Mouse (Mus musculus): Measurements from ENCODE around the gene Sdccag8. TPM values are rescaled to one million over a fixed set of nuclear protein-coding genes. Genes with fewer than 3 reads are reported as not detected.

Gene Sdccag8
- polyA plus RNA-seq, 1 experiment from 2014 or later: 10.4 TPM

GRCm38 (mm10) chr1:177015917-177016316 lies 201.5 kb downstream of the Sdccag8 start:
- peaks cover 32% of the 10 kb centered on the region for H3K4me1 ChIP-seq
- H3K27ac ChIP-seq: no peak overlapping the region
- no peaks in the 10 kb centered on the region for H3K9me3 ChIP-seq
- 69% methylated on average over 3 of the region's 3 CpGs for WGBS
- no peak overlapping the region for H3K4me3 ChIP-seq
- H3K27me3 ChIP-seq (ENCODE audit: insufficient read depth, poor library complexity, severe bottlenecking): no peaks in the 10 kb centered on the region
- no peaks in the 10 kb centered on the region for H3K36me3 ChIP-seq
- DNase-seq (ENCODE audit: low spot score): no peak

- 93% methylated on average over 2 of the region's 2 CpGs for WGBS
- H3K27ac ChIP-seq: no peak overlapping the region
- H3K36me3 ChIP-seq: no peaks in the 10 kb centered on the region
- no peaks in the 10 kb centered on the region for H3K27me3 ChIP-seq (ENCODE audit: insufficient read depth, poor library complexity, severe bottlenecking)
- no peaks in the 10 kb centered on the region for H3K9me3 ChIP-seq
- DNase-seq (ENCODE audit: low spot score): no peak
- peaks cover 24% of the 10 kb centered on the region for H3K4me1 ChIP-seq
- H3K4me3 ChIP-seq: no peak overlapping the region
Observed at GRCm38 (mm10) chr1:177016729-177017128, 202.3 kb downstream of the Sdccag8 start.

- DNase-seq (ENCODE audit: low spot score): no peak
- Histone ChIP-seq H3K4me3 (no peak overlapping the region), H3K27me3 (ENCODE audit: insufficient read depth, poor library complexity, severe bottlenecking) (no peaks in the 10 kb centered on the region), H3K36me3 (peaks cover 12% of the 10 kb centered on the region; the same call in 1 of the 2 replicates), H3K9me3 (no peaks in the 10 kb centered on the region), H3K27ac (no peak overlapping the region), H3K4me1 (peaks cover 19% of the 10 kb centered on the region)
- WGBS: 86% methylated on average over 1 of the region's 1 CpGs
Observed at GRCm38 (mm10) chr1:177018750-177019149, 204.3 kb downstream of the Sdccag8 start.

GRCm38 (mm10) chr1:177019668-177020067 lies 205.2 kb downstream of the Sdccag8 start:
- no peak overlapping the region for H3K27ac ChIP-seq
- H3K9me3 ChIP-seq: no peaks in the 10 kb centered on the region
- DNase-seq (ENCODE audit: low spot score): no peak
- H3K4me3 ChIP-seq: no peak overlapping the region
- H3K27me3 ChIP-seq (ENCODE audit: insufficient read depth, poor library complexity, severe bottlenecking): no peaks in the 10 kb centered on the region
- 90% methylated on average over 5 of the region's 5 CpGs for WGBS
- peaks cover 12% of the 10 kb centered on the region; the same call in 1 of the 2 replicates for H3K36me3 ChIP-seq
- peaks cover 18% of the 10 kb centered on the region for H3K4me1 ChIP-seq

- H3K4me1 ChIP-seq: peaks cover 10% of the 10 kb centered on the region
- H3K4me3 ChIP-seq: no peak overlapping the region
- no peak overlapping the region for H3K27ac ChIP-seq
- 69% methylated on average over 3 of the region's 3 CpGs for WGBS
- no peaks in the 10 kb centered on the region for H3K27me3 ChIP-seq (ENCODE audit: insufficient read depth, poor library complexity, severe bottlenecking)
- H3K9me3 ChIP-seq: no peaks in the 10 kb centered on the region
- no peak for DNase-seq (ENCODE audit: low spot score)
- H3K36me3 ChIP-seq: peaks cover 18% of the 10 kb centered on the region; the same call in 1 of the 2 replicates
Observed at GRCm38 (mm10) chr1:177022751-177023150, 208.3 kb downstream of the Sdccag8 start.

GRCm38 (mm10) chr1:177027706-177028105 lies 213.2 kb downstream of the Sdccag8 start:
- 79% methylated on average over 3 of the region's 3 CpGs for WGBS
- DNase-seq (ENCODE audit: low spot score): no peak

GRCm38 (mm10) chr1:177029032-177029431 lies 214.6 kb downstream of the Sdccag8 start:
- no peak overlapping the region for H3K27ac ChIP-seq
- H3K4me1 ChIP-seq: 0 out of 2 replicates have a peak, but pooled peaks cover 6% of the 10 kb centered on the region
- DNase-seq (ENCODE audit: low spot score): no peak
- H3K9me3 ChIP-seq: no peaks in the 10 kb centered on the region
- H3K36me3 ChIP-seq: peaks cover 9% of the 10 kb centered on the region; the same call in 1 of the 2 replicates
- H3K27me3 ChIP-seq (ENCODE audit: insufficient read depth, poor library complexity, severe bottlenecking): no peaks in the 10 kb centered on the region
- no peak overlapping the region for H3K4me3 ChIP-seq
- WGBS: 67% methylated on average over 2 of the region's 2 CpGs

More at GRCm38 (mm10) chr1:177027706-177028105, 213.2 kb downstream of the Sdccag8 start:
- Histone ChIP-seq H3K27me3 (ENCODE audit: insufficient read depth, poor library complexity, severe bottlenecking) (no peaks in the 10 kb centered on the region), H3K4me1 (0 out of 2 replicates have a peak, but pooled peaks cover 6% of the 10 kb centered on the region), H3K36me3 (peaks cover 18% of the 10 kb centered on the region; the same call in 1 of the 2 replicates), H3K27ac (no peak overlapping the region), H3K9me3 (no peaks in the 10 kb centered on the region), H3K4me3 (no peak overlapping the region)

GRCm38 (mm10) chr1:177030669-177031068 lies 216.2 kb downstream of the Sdccag8 start:
- DNase-seq (ENCODE audit: low spot score): no peak
- Histone ChIP-seq H3K4me3 (no peak overlapping the region), H3K9me3 (no peaks in the 10 kb centered on the region), H3K27me3 (ENCODE audit: insufficient read depth, poor library complexity, severe bottlenecking) (no peaks in the 10 kb centered on the region), H3K36me3 (peaks cover 4% of the 10 kb centered on the region; the same call in 1 of the 2 replicates), H3K4me1 (0 out of 2 replicates have a peak, but pooled peaks cover 6% of the 10 kb centered on the region), H3K27ac (no peak overlapping the region)
- 87% methylated on average over 3 of the region's 3 CpGs for WGBS

- Histone ChIP-seq H3K27ac (no peak overlapping the region), H3K4me1 (0 out of 2 replicates have a peak, but pooled peaks cover 6% of the 10 kb centered on the region), H3K9me3 (no peaks in the 10 kb centered on the region), H3K4me3 (no peak overlapping the region), H3K27me3 (ENCODE audit: insufficient read depth, poor library complexity, severe bottlenecking) (no peaks in the 10 kb centered on the region), H3K36me3 (peaks cover 4% of the 10 kb centered on the region; the same call in 1 of the 2 replicates)
- WGBS: 83% methylated on average over 1 of the region's 1 CpGs
- DNase-seq (ENCODE audit: low spot score): no peak
Observed at GRCm38 (mm10) chr1:177031196-177031595, 216.7 kb downstream of the Sdccag8 start.

GRCm38 (mm10) chr1:177032233-177032632 lies 217.8 kb downstream of the Sdccag8 start:
- WGBS: 31% methylated on average over 1 of the region's 1 CpGs
- Histone ChIP-seq H3K9me3 (no peaks in the 10 kb centered on the region), H3K27ac (no peak overlapping the region), H3K36me3 (peaks cover 4% of the 10 kb centered on the region; the same call in 1 of the 2 replicates), H3K4me3 (no peak overlapping the region), H3K27me3 (ENCODE audit: insufficient read depth, poor library complexity, severe bottlenecking) (no peaks in the 10 kb centered on the region), H3K4me1 (0 out of 2 replicates have a peak, but pooled peaks cover 6% of the 10 kb centered on the region)
- no peak for DNase-seq (ENCODE audit: low spot score)

- 85% methylated on average over 2 of the region's 2 CpGs for WGBS
- H3K4me3 ChIP-seq: no peak overlapping the region
Observed at GRCm38 (mm10) chr1:177035460-177035859, 221.0 kb downstream of the Sdccag8 start.

GRCm38 (mm10) chr1:177038383-177038782 lies 223.9 kb downstream of the Sdccag8 start:
- no peaks in the 10 kb centered on the region for H3K9me3 ChIP-seq
- H3K36me3 ChIP-seq: no peaks in the 10 kb centered on the region
- 62% methylated on average over 2 of the region's 2 CpGs for WGBS
- H3K4me3 ChIP-seq: no peak overlapping the region
- no peak overlapping the region for H3K27ac ChIP-seq
- H3K27me3 ChIP-seq (ENCODE audit: insufficient read depth, poor library complexity, severe bottlenecking): no peaks in the 10 kb centered on the region
- no peaks in the 10 kb centered on the region for H3K4me1 ChIP-seq
- DNase-seq (ENCODE audit: low spot score): no peak

More at GRCm38 (mm10) chr1:177035460-177035859, 221.0 kb downstream of the Sdccag8 start:
- H3K27ac ChIP-seq: no peak overlapping the region
- H3K4me1 ChIP-seq: no peaks in the 10 kb centered on the region
- H3K27me3 ChIP-seq (ENCODE audit: insufficient read depth, poor library complexity, severe bottlenecking): no peaks in the 10 kb centered on the region
- peaks cover 4% of the 10 kb centered on the region; the same call in 1 of the 2 replicates for H3K36me3 ChIP-seq
- no peaks in the 10 kb centered on the region for H3K9me3 ChIP-seq
- DNase-seq (ENCODE audit: low spot score): no peak

- H3K9me3 ChIP-seq: no peaks in the 10 kb centered on the region
- no peak overlapping the region for H3K4me3 ChIP-seq
- no peaks in the 10 kb centered on the region for H3K36me3 ChIP-seq
- WGBS: 72% methylated on average over 6 of the region's 6 CpGs
- no peak for DNase-seq (ENCODE audit: low spot score)
- H3K4me1 ChIP-seq: no peaks in the 10 kb centered on the region
- H3K27ac ChIP-seq: no peak overlapping the region
- no peaks in the 10 kb centered on the region for H3K27me3 ChIP-seq (ENCODE audit: insufficient read depth, poor library complexity, severe bottlenecking)
Observed at GRCm38 (mm10) chr1:177039093-177039674, 224.7 kb downstream of the Sdccag8 start.
